Mouse (Mus musculus): ENCODE measurements around the gene Banf2. TPM values are rescaled to one million over a fixed set of nuclear protein-coding genes. Genes with fewer than 3 reads are reported as not detected.

Banf2 gene
- not detected in 4 replicates for total RNA-seq (2023)

DNA sequence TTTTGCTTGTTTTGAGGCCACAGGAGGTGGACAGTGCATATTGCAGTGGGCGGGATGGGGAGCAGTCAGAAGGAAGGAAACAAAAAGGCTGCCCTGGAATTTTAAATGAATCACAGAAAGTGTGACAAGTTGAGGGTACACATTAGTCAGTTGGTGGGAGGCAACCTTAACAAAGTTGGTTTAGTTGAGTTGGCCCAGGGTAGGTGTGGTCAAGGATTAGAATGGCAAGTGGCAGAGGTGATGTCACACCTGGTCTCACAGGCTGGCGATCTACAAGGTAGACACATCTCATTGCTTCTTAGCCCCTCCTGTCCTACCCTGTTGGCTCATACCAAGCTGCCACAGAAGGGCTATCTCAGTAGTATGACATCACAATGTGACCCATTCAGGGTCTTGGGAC lies at the start of gene Banf2:
Banf2 (plus strand) TSS at position 396 of the 400 bp plus-strand sequence.

GRCm38 (mm10) chr2:144011080-144011551 lies 21.7 kb upstream of the Banf2 start, which contains the start of gene Rrbp1:
TSS of gene Rrbp1 (minus strand) at chr2:144011263.

Other genes with a start within 250 kb of the Banf2 start
- gene Bfsp1, start 169.9 kb upstream of the Banf2 start, total RNA-seq (2023), result 0.26 to 0.72 TPM (median 0.61 TPM) in 3 of 4 replicates, not detected in the other
- gene Dstn, start 117.7 kb upstream of the Banf2 start, total RNA-seq (2023), result 16.1 to 18.9 TPM (median 18.3 TPM) in 4 replicates
- 153 to 159 TPM (median 155 TPM) in 4 replicates for gene Rrbp1, start 21.8 kb upstream of the Banf2 start, total RNA-seq (2023)
- gene Mgme1, start 237.6 kb downstream of the Banf2 start, total RNA-seq (2023), result 8.4 to 9.8 TPM (median 9.4 TPM) in 4 replicates
- gene Snx5, start 237.8 kb downstream of the Banf2 start, total RNA-seq (2023), result 1,274 to 1,399 TPM (median 1,295 TPM) in 4 replicates